Mouse (Mus musculus) CH12F3 (cell line): ENCODE results near the gene Cstb.

Experiments
- in situ Hi-C: fragments of 300-500 bp; cut with MboI; formaldehyde crosslinking; loops from 2 replicates; pipeline ENCODE4 v1.14.3; 2020; ENCODE audit warnings: low sequenced_read_pairs

Cstb gene

GRCm38 (mm10) chr10:78425181-78426041 lies at the start of gene Cstb:
Gene Cstb, plus strand, starts transcription at chr10:78425669.
- in situ Hi-C loops: no loop called here

GRCm38 (mm10) chr10:78378516-78378915 lies 47.0 kb upstream of the Cstb start:
- in situ Hi-C loops: no loop called here

- in situ Hi-C loops: no loop called here
Measured at GRCm38 (mm10) chr10:78383567-78383966, 41.9 kb upstream of the Cstb start.

- in situ Hi-C loops: no loop called here
Measured at GRCm38 (mm10) chr10:78385520-78385919, 39.9 kb upstream of the Cstb start.

- in situ Hi-C loops: no loop called here
Measured at GRCm38 (mm10) chr10:78388216-78388980, 37.1 kb upstream of the Cstb start.

GRCm38 (mm10) chr10:78390982-78391470 lies 34.4 kb upstream of the Cstb start:
- in situ Hi-C loops: no loop called here

GRCm38 (mm10) chr10:78392072-78392471 lies 33.4 kb upstream of the Cstb start:
- in situ Hi-C loops: no loop called here

GRCm38 (mm10) chr10:78395377-78395776 lies 30.1 kb upstream of the Cstb start:
- in situ Hi-C loops: no loop called here

- in situ Hi-C loops: no loop called here
Measured at GRCm38 (mm10) chr10:78395819-78396624, 29.4 kb upstream of the Cstb start.

- in situ Hi-C loops: no loop called here
Measured at GRCm38 (mm10) chr10:78396625-78396885, 28.9 kb upstream of the Cstb start.

- in situ Hi-C loops: no loop called here
Measured at GRCm38 (mm10) chr10:78399090-78399657, 26.3 kb upstream of the Cstb start.

GRCm38 (mm10) chr10:78401127-78401526 lies 24.3 kb upstream of the Cstb start:
- in situ Hi-C loops: no loop called here

GRCm38 (mm10) chr10:78402301-78402922 lies 23.1 kb upstream of the Cstb start:
- in situ Hi-C loops: no loop called here

GRCm38 (mm10) chr10:78406152-78406551 lies 19.3 kb upstream of the Cstb start:
- in situ Hi-C loops: no loop called here

GRCm38 (mm10) chr10:78407132-78407531 lies 18.3 kb upstream of the Cstb start:
- in situ Hi-C loops: no loop called here

GRCm38 (mm10) chr10:78409035-78409788 lies 16.3 kb upstream of the Cstb start:
- in situ Hi-C loops: no loop called here

- in situ Hi-C loops: no loop called here
Measured at GRCm38 (mm10) chr10:78411851-78412250, 13.6 kb upstream of the Cstb start.

- in situ Hi-C loops: no loop called here
Measured at GRCm38 (mm10) chr10:78412319-78413151, 12.9 kb upstream of the Cstb start, which contains the start of gene Rrp1. Gene Rrp1, minus strand, starts transcription at chr10:78413043.

GRCm38 (mm10) chr10:78413152-78413520 lies 12.3 kb upstream of the Cstb start:
- in situ Hi-C loops: no loop called here
